Mouse (Mus musculus): ENCODE data around the gene Coa3. TPM values are rescaled to one million over a fixed set of nuclear protein-coding genes. Genes with fewer than 3 reads are reported as not detected.

Coa3 gene
- total RNA-seq, 2 experiments from 2014 or later, result 67.4 to 68.7 TPM

Other genes starting within 250 kb of the Coa3 start
- gene Naglu, start 209.1 kb downstream of the Coa3 start, total RNA-seq (2021), result 1 to 10 TPM; 3.3 to 3.9 TPM
- not detected for gene Hsd17b1, start 200.7 kb downstream of the Coa3 start, total RNA-seq (2021)
- gene Coasy, start 196.5 kb downstream of the Coa3 start, total RNA-seq (2021), result 10 to 100 TPM in 1 of 2 experiments, 1 to 10 TPM in 1; 7.9 to 10.3 TPM
- gene Mlx, start 191.8 kb downstream of the Coa3 start, total RNA-seq (2021), result 10 to 100 TPM in 1 of 2 experiments, 1 to 10 TPM in 1; 7.5 to 11.0 TPM
- 1 to 10 TPM; 1.5 to 1.7 TPM for gene Psmc3ip, start 183.7 kb downstream of the Coa3 start, total RNA-seq (2021)
- gene Retreg3, start 159.2 kb downstream of the Coa3 start, total RNA-seq (2021), result 10 to 100 TPM; 28.4 to 29.9 TPM
- 10 to 100 TPM; 22.8 to 23.4 TPM for gene Tubg1, start 159.2 kb downstream of the Coa3 start, total RNA-seq (2021)
- 1 to 10 TPM; 2.7 to 2.8 TPM for gene Tubg2, start 123.2 kb downstream of the Coa3 start, total RNA-seq (2021)
- gene Cntnap1, start 108.6 kb downstream of the Coa3 start, total RNA-seq (2021), result 1 to 10 TPM in 1 of 2 experiments, under 1 TPM in 1; 0.99 to 2.2 TPM
- 10 to 100 TPM; 18.4 to 24.0 TPM for gene Plekhh3, start 107.8 kb downstream of the Coa3 start, total RNA-seq (2021)
- gene Ccr10, start 103.7 kb downstream of the Coa3 start, total RNA-seq (2021), result not detected
- gene Ezh1, start 52.7 kb downstream of the Coa3 start, total RNA-seq (2021), result 10 to 100 TPM; 17.8 to 18.9 TPM
- gene Ramp2, start 33.1 kb downstream of the Coa3 start, total RNA-seq (2021), result 10 to 100 TPM; 31.8 to 51.8 TPM
- 10 to 100 TPM; 31.8 to 36.4 TPM for gene Vps25, start 25.4 kb downstream of the Coa3 start, total RNA-seq (2021)
- gene Wnk4, start 18.5 kb downstream of the Coa3 start, total RNA-seq (2021), result under 1 TPM in 1 of 2 experiments, not detected in 1; 0.48 TPM
- under 1 TPM; 0.21 to 0.28 TPM for gene Cntd1, start 102 bp downstream of the Coa3 start, total RNA-seq (2021)
- gene Becn1, start 23.2 kb upstream of the Coa3 start, total RNA-seq (2021), result 10 to 100 TPM; 78.2 to 79.6 TPM
- 10 to 100 TPM; 66.3 to 67.8 TPM for gene Psme3, start 37.1 kb upstream of the Coa3 start, total RNA-seq (2021)
- gene Aoc2, start 45.9 kb upstream of the Coa3 start, total RNA-seq (2021), result 1 to 10 TPM; 1.3 to 1.6 TPM
- gene Aoc3, start 51.5 kb upstream of the Coa3 start, total RNA-seq (2021), result 10 to 100 TPM in 1 of 2 experiments, 1 to 10 TPM in 1; 5.6 to 22.7 TPM
- not detected for gene G6pc, start 88.4 kb upstream of the Coa3 start, total RNA-seq (2021)
- 10 to 100 TPM; 16.0 to 17.1 TPM for gene Aarsd1, start 138.5 kb upstream of the Coa3 start, total RNA-seq (2021)
- gene Gm27029, start 145.7 kb upstream of the Coa3 start, total RNA-seq (2021), result 1 to 10 TPM; 5.8 to 7.1 TPM
- 1 to 10 TPM; 6.6 to 7.3 TPM for gene Rundc1, start 146.0 kb upstream of the Coa3 start, total RNA-seq (2021)
- gene Ptges3l, start 146.2 kb upstream of the Coa3 start, total RNA-seq (2021), result 100 to 1,000 TPM; 106 to 110 TPM
- gene Rpl27, start 163.2 kb upstream of the Coa3 start, total RNA-seq (2021), result 10 to 100 TPM; 40.6 to 42.5 TPM
- 10 to 100 TPM in 1 of 2 experiments, 1 to 10 TPM in 1; 8.5 to 10.8 TPM for gene Ifi35, start 169.3 kb upstream of the Coa3 start, total RNA-seq (2021)
- gene Rnd2, start 185.9 kb upstream of the Coa3 start, total RNA-seq (2021), result 1 to 10 TPM; 2.9 to 3.6 TPM
- 10 to 100 TPM; 13.1 to 19.3 TPM for gene Vat1, start 187.1 kb upstream of the Coa3 start, total RNA-seq (2021)